Mouse (Mus musculus) embryonic stem cell, embryonic (primary cell): ENCODE measurements at regions not wholly inside any gene's neighbourhood (a gene's known extent, or its start where the extent isn't known, plus 50 kb on each side); places are given as distances from the start of the nearest gene placed in this dataset.

Experiments
- CTCF ChIA-PET, 4 experiments: fragments of 300-600 bp in 2 of 4; fragments of 350-600 bp in 2 of 4; sonication (Branson Sonifier 250); formaldehyde crosslinking; loops; one replicate each; lab custom pipeline; 2022; ENCODE audit warnings: inconsistent platforms in 2 of 4; lab: Charles Lee
- POLR2A ChIA-PET, 4 experiments: fragments of 300-600 bp in 2 of 4; fragments of 350-600 bp in 2 of 4; sonication (Branson Sonifier 250); formaldehyde crosslinking; loops; one replicate each; lab custom pipeline; 2022; ENCODE audit warnings: antibody characterized with exemption in 4 of 4, inconsistent platforms in 1 of 4; lab: Charles Lee

DNA sequence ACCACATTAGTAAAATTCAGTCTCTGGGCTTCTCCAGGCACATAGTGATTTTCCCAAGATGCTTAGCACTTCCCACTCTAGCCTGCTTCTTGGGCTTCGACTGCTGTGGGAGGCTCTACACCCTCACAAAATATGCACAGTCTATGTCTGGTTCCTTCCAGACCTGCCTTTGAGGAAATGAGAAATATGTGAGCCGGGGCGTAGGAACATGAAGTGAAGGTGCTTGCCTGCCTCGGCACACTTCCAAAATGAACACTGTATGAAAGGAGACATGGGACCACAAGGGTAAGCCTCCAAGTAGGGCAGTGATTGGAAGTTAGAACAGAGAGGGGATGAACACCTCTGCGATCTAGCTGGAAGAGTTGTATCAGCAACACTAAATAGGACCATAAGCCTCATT is 54.5 kb downstream of the Gm10260 start:
- CTCF ChIA-PET, result no interaction called here
- POLR2A ChIA-PET, result no interaction called here

- POLR2A ChIA-PET, result interaction anchor here in 2 of 4 experiments (0.6 to 0.8 kb wide), 3 partner anchors 41 to 1938 kb away, joined by 3 to 6 read pairs (median 3); no protein-coding TSS in a partner anchor
- CTCF ChIA-PET, result no interaction called here
Measured at GRCm38 (mm10) chr13:97704541-97704940, 55.9 kb downstream of the Gm10260 start.

DNA sequence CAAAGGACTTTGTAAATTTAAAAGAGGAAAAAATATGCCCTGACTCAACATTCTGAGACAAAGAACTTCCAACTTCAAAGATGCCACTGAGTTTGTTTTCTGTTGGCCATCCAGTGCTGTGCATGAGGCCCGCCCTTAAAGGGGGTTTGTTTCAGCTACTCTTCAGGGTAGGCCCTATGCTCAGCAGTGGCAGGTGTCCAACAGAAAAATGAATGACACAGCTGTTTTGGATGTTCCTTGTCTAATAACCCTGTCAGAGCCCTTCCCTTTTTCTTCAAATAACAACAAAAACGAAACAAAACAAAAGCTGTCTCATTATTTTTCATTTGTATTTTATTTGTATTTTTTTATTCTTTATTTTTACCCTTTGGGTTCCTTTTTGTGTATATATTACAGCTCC is 61.5 kb downstream of the Gm10260 start:
- POLR2A ChIA-PET, result interaction anchor here in 2 of 4 experiments (0.7 to 0.9 kb wide), 2 partner anchors 121 to 394 kb away, joined by 3 to 4 read pairs; no protein-coding TSS in a partner anchor
- CTCF ChIA-PET, result interaction anchor here in 1 of 4 experiments (0.5 kb wide), 1 partner anchor 1522 kb away, joined by 7 read pairs; no protein-coding TSS in a partner anchor

- ChIA-PET POLR2A (interaction anchor here in 2 of 4 experiments (0.9 to 1.4 kb wide), 2 partner anchors 122 to 210 kb away, joined by 3 read pairs; no protein-coding TSS in a partner anchor), CTCF (no interaction called here)
Measured at GRCm38 (mm10) chr13:97698317-97698716, 62.1 kb downstream of the Gm10260 start.

- ChIA-PET CTCF (interaction anchor here in 1 of 4 experiments (0.7 kb wide), 1 partner anchor 26 kb away, joined by 3 read pairs; no protein-coding TSS in a partner anchor), POLR2A (interaction anchor here in 1 of 4 experiments (1.4 kb wide), 1 partner anchor 209 kb away, joined by 3 read pairs; no protein-coding TSS in a partner anchor)
Measured at GRCm38 (mm10) chr13:97697262-97697661, 63.2 kb downstream of the Gm10260 start.

- ChIA-PET POLR2A (interaction anchor here in 1 of 4 experiments (0.5 kb wide), 1 partner anchor 235 kb away, joined by 5 read pairs; no protein-coding TSS in a partner anchor), CTCF (no interaction called here)
Measured at GRCm38 (mm10) chr13:97695022-97695421, 65.4 kb downstream of the Gm10260 start.

GRCm38 (mm10) chr13:97694356-97694990 is 66.0 kb downstream of the Gm10260 start:
- ChIA-PET CTCF (interaction anchor here in 1 of 4 experiments (0.6 kb wide), 1 partner anchor 419 kb away, joined by 4 read pairs; no protein-coding TSS in a partner anchor), POLR2A (interaction anchor here in 1 of 4 experiments (0.5 kb wide), 1 partner anchor 234 kb away, joined by 5 read pairs; no protein-coding TSS in a partner anchor)

DNA sequence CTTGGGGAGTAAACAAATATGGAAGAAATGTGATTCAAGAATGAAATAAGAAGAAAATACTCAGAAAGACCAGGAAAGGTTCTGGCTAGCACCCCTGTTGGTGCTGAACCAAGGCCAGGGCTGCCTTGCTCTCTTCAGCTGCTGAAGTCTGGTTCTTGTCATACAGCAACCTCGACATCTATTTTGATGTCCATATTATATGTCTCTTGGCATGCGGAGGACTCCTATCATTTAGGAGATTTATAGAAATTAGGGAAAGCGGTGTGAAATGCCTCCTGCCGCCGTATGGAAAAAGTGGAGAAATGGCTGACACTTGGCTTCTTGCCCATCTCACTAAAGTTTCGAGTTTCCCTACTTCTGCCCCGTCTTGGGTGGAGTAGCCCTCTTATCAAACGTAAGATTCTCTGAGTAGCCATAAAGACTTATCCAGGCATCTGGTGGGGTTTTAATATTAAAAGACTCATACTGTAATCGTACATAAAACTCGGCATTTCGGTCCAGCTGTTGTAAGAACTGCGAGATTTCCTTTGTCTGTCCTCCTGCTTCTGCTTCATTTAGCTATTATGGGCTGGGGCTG is 72.0 kb downstream of the Gm10260 start:
- POLR2A ChIA-PET, result no interaction called here
- CTCF ChIA-PET, result no interaction called here

DNA sequence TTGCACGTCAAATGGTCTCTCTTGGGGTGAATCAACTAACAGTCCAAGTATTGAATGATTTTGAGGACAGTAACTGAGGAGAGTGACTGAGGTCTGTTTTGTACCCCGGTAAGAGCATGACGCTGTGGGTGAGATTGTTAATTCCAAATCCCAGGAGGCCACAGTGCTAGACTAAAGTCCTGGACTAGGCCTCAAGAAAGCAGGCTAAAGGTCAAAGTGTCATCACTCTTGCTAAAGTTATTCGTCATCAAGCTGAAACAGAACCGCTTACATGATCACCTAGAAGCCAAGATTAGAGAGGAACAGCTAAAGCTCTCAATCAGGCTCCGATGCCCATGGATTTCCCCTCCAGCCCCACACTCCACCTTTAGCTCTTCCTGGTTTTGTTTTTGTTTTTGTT is 76.6 kb downstream of the Gm10260 start:
- ChIA-PET CTCF (interaction anchor here in 1 of 4 experiments (0.6 kb wide), 1 partner anchor 258 kb away, joined by 21 read pairs; no protein-coding TSS in a partner anchor), POLR2A (interaction anchor here in 1 of 4 experiments (0.7 to 0.9 kb wide), 2 partner anchors 23 to 219 kb away, joined by 3 read pairs; no protein-coding TSS in a partner anchor)

DNA sequence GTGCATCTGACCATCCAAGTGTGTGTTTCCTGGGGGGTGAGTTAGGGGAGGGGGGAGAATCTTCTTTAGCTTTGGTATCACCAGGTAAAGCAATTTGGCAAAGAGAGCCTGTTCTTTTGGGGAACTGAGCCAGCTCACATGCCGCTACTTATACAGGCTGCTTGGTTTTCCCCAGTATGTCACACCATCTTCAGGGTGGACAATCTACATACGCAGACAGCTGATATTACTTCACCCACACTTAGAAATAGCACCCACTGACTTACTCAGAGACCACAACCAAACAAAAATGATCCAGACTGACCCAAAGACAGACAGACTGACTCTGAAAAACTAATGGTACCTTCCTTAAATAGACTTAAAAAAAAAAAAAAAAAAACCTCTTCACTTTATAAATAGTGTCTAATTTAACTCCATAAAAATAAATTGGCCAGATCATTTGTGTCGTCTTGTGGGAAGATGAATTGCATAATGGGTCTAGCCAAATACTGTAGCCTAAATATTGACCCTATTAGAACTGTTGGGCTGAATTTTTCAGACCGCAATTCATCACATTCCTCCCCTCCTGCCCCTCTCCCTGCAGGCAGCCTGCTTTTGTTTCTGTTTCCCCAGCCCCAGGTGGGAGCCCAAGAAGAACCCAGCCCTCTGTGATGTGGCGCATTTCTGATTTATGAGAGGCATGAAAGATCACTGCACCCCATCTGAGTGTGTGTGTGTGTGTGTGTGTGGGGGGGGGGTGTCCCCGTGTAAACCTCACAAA is 79.0 kb downstream of the Gm10260 start:
- CTCF ChIA-PET, result no interaction called here
- POLR2A ChIA-PET, result interaction anchor here in 1 of 4 experiments (0.6 to 0.7 kb wide), 2 partner anchors 285 to 802 kb away, joined by 5 to 7 read pairs; no protein-coding TSS in a partner anchor

DNA sequence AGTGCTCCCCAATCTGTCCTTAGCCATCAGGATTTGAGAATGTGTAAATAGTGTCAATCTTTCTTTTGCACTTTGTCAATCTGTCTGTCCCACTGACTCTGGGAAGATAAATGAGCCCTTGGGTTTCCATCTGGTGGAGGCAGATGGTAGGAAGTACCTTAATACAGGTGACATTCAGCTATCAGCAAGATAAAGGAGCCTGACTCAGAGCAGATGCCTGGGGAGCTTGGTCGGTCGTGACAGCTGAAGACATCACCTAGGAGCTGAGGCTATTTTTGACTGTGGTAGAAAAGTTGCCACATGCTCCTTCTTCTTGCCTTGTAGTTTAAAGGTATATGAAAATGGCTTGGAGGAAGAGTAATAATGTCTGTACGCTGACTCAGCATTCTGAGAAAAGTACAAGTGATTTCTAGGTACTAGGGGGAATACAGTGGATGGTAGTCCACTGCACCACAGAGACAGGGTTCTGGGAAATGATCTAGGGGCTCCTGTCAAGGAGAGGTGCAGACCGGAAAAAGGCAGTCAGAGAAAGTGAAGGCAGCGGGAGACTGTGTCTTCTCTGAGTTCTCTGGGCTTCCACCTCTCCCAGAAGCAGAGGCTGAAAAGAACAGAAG is 80.0 kb downstream of the Gm10260 start:
- ChIA-PET CTCF (no interaction called here), POLR2A (interaction anchor here in 2 of 4 experiments (0.5 to 1.0 kb wide), 3 partner anchors 25 to 440 kb away, joined by 3 to 4 read pairs (median 3); partner anchors contain the start of gene Enc1 (in 1 of the 2))

DNA sequence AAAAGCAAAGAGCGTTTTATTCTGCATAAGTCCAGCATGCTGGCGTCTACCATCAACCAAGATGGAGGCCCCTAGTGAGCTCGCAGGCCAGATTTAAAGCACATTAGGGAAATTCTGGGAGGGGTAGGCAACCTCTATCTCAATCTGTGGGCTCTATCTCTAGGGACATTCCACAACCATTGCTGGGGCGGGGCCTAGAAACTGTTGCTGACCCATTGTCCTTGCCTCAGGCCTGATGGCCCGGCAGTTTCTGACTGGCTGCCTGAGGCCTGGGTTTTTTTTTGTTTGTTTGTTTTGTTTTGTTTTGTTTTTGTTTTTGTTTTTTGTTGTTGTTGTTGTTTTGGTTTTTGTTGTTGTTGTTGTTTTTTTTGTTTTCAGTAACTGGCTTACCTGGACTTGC is 81.4 kb downstream of the Gm10260 start:
- ChIA-PET CTCF (no interaction called here), POLR2A (interaction anchor here in 3 of 4 experiments (0.7 to 1.5 kb wide), 3 partner anchors 100 to 438 kb away, joined by 3 read pairs; partner anchors contain the start of gene Enc1 (in 1 of the 3))

- POLR2A ChIA-PET, result interaction anchor here in 2 of 4 experiments (0.9 to 1.2 kb wide), 2 partner anchors 11 to 144 kb away, joined by 3 read pairs; no protein-coding TSS in a partner anchor
- CTCF ChIA-PET, result interaction anchor here in 2 of 4 experiments (0.6 to 0.9 kb wide), 2 partner anchors 17 to 250 kb away, joined by 3 read pairs; no protein-coding TSS in a partner anchor
Measured at GRCm38 (mm10) chr13:97676536-97677048, 83.8 kb downstream of the Gm10260 start.

GRCm38 (mm10) chr13:97673107-97673506 is 87.3 kb downstream of the Gm10260 start:
- CTCF ChIA-PET, result interaction anchor here in 1 of 4 experiments (0.7 kb wide), 1 partner anchor 167 kb away, joined by 4 read pairs; no protein-coding TSS in a partner anchor
- POLR2A ChIA-PET, result interaction anchor here (0.6 to 1.3 kb wide), 4 partner anchors 148 to 1221 kb away, joined by 3 to 5 read pairs (median 4); no protein-coding TSS in a partner anchor

GRCm38 (mm10) chr13:97672038-97672675 is 88.3 kb downstream of the Gm10260 start:
- CTCF ChIA-PET, result no interaction called here
- POLR2A ChIA-PET, result no interaction called here

DNA sequence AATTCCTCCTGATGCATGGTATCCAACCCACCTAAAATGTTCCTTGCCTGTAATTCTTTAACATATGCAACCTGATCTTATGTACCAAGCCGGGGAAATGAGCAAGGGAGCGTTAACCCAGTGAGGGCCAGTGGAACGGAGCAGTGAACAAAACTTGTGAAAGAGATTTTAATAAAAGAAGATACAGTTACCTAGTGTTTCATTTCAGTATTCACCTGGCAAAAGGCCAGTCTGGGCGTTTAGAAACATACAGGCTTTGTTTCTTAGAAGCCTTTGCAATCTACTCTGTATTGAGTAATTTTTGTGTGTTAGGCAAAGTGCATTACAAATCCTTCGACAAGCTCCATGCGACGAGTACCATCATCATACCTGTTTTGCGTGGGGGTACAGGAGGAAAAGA is 91.1 kb downstream of the Gm10260 start:
- ChIA-PET CTCF (no interaction called here), POLR2A (interaction anchor here in 1 of 4 experiments (0.8 kb wide), 1 partner anchor 80 kb away, joined by 3 read pairs; no protein-coding TSS in a partner anchor)

GRCm38 (mm10) chr13:97668910-97669309 is 91.5 kb downstream of the Gm10260 start:
- ChIA-PET CTCF (no interaction called here), POLR2A (interaction anchor here in 1 of 4 experiments (0.8 kb wide), 1 partner anchor 81 kb away, joined by 3 read pairs; no protein-coding TSS in a partner anchor)
